ENCODE assay signal across 15 mouse cellular contexts in genomic region chr16:23909015-23909354, GRCm38 (mm10). TPM values are rescaled to one million over a fixed set of nuclear protein-coding genes. Genes with fewer than 3 reads are reported as not detected.
DNase-seq lines count a peak whose midpoint lies in the region.
"Not testable (repeated sequence)": the region's sequence is repeated elsewhere in the genome, so short reads cannot be mapped to it uniquely, and the experiment has no call there.
"Had no signal": no experiment of that assay in that cellular context is flagged by ENCODE, and none has a peak within 500 bp of the region (broad histone marks: within the 10 kb centered on the region; RNA-seq: fewer than 3 reads in every experiment).

No protein-coding gene starts in this region.

- in situ Hi-C loops in ES-E14 (cut with MboI; ENCODE audit: low sequenced_read_pairs in 2 of 2, unreplicated experiment in 2 of 2): not testable (repeated sequence)

- H3K9ac ChIP-seq in ES-E14 (ENCODE audit: insufficient read depth, low read depth, low read length, poor library complexity, severe bottlenecking): not testable (repeated sequence)

- not testable (repeated sequence) for H3K9me3 ChIP-seq in ES-E14 (ENCODE audit: control insufficient read depth, insufficient read depth, low read depth, low read length)

- not testable (repeated sequence) for H3K4me3 ChIP-seq in ES-E14 (ENCODE audit: insufficient read depth in 1 of 2, low read depth in 1 of 2, low read length in 2 of 2, poor library complexity in 1 of 2, severe bottlenecking in 1 of 2)

- DNase-seq in ES-CJ7 (ENCODE audit: low read depth, low spot score): peak; percentile 65
- DNase-seq in ES-E14 (ENCODE audit: low read depth, low spot score): not testable (repeated sequence)
- peak; percentile 89 for DNase-seq in R1 (ENCODE audit: low read depth, low spot score)
- DNase-seq in heart, adult 11 months: peak; percentile 75

- H3K36me3 ChIP-seq in ES-E14 (ENCODE audit: control insufficient read depth, insufficient read depth, low read length, poor library complexity, severe bottlenecking): not testable (repeated sequence)

- H3K27ac ChIP-seq in ES-E14 (ENCODE audit: insufficient read depth, low read depth, low read length, poor library complexity, severe bottlenecking): peak overlapping the region; percentile 94

- not testable (repeated sequence) for H3K4me1 ChIP-seq in ES-E14 (ENCODE audit: control insufficient read depth in 2 of 2, insufficient read depth in 2 of 2, low read length in 2 of 2, poor library complexity in 1 of 2)

RNA-seq across cellular contexts. Expression of gene Sst, which starts 18.2 kb away (rescaled TPM):
- total RNA-seq in ES-E14 (2012; rRNA removed): 0.37 TPM in 1 of 2 replicates, not detected in the other
- total RNA-seq: adrenal gland, adult 18-20 months; adrenal gland, postnatal 14 days; adrenal gland, postnatal 25 days; adrenal gland, postnatal 36 days; CH12.LX; G1E; MEL had no signal

RNA-seq across cellular contexts. Expression of gene Rtp2, which starts 23.2 kb away (rescaled TPM):
- total RNA-seq in ES-E14 (2012; rRNA removed): 0.18 TPM in 1 of 2 replicates, not detected in the other
- total RNA-seq: adrenal gland, adult 18-20 months; adrenal gland, adult 2 months; adrenal gland, adult 8-10 months; adrenal gland, postnatal 10 days; adrenal gland, postnatal 14 days; adrenal gland, postnatal 25 days; adrenal gland, postnatal 36 days; adrenal gland, postnatal 4 days; CH12.LX; G1E; MEL had no signal
